Mouse (Mus musculus): ENCODE data around the gene Rassf9. TPM values are rescaled to one million over a fixed set of nuclear protein-coding genes. Genes with fewer than 3 reads are reported as not detected.
A peak's percentile ranks its signal among the peaks of the same experiment; 100 is the strongest.

The Rassf9 gene
- 1.3 and 1.5 TPM in 2 replicates for polyA plus RNA-seq (2016; fragmentation: Nextera tagmentation; extraction: Ambion mirVana)

- Histone ChIP-seq H3K9ac (no peak within 1 kb of the TSS), H3K4me2 (replicated peaks) (no peak within 1 kb of the TSS), H3K9me3 (no peaks in the 10 kb centered on the region), H3K4me1 (no peaks in the 10 kb centered on the region), H3K27ac (no peak within 1 kb of the TSS), H3K36me3 (no peaks in the 10 kb centered on the region), H3K4me3 (no peak within 1 kb of the TSS), H3K27me3 (replicated peaks) (no peaks in the 10 kb centered on the region)
- ATAC-seq (ENCODE audit: low FRiP score, low read depth) = peak; percentile 53; the same call in 1 of the 2 replicates
- WGBS = 19% methylated on average over 5 of the region's 5 CpGs
These were observed at the start of gene Rassf9 for GRCm38 (mm10) chr10:102511807-102512461. Gene Rassf9, plus strand, starts transcription at chr10:102512222.

- 90% methylated on average over 2 of the region's 2 CpGs for WGBS
- Histone ChIP-seq H3K9ac (no peak overlapping the region), H3K36me3 (no peaks in the 10 kb centered on the region), H3K27me3 (replicated peaks) (no peaks in the 10 kb centered on the region), H3K4me3 (no peak overlapping the region), H3K4me1 (no peaks in the 10 kb centered on the region), H3K27ac (no peak overlapping the region), H3K9me3 (no peaks in the 10 kb centered on the region), H3K4me2 (replicated peaks) (no peak overlapping the region)
- no peak for ATAC-seq (ENCODE audit: low FRiP score, low read depth)
These were observed 42.6 kb upstream of the Rassf9 start for GRCm38 (mm10) chr10:102469412-102469811.

- WGBS = 34% methylated on average over 3 of the region's 3 CpGs
- ATAC-seq (ENCODE audit: low FRiP score, low read depth) = no peak
These were observed 21.6 kb upstream of the Rassf9 start, which contains the start of gene Nts for GRCm38 (mm10) chr10:102490386-102490785. Gene Nts, minus strand, starts transcription at chr10:102490486.

GRCm38 (mm10) chr10:102491792-102492191 is 20.2 kb upstream of the Rassf9 start:
- H3K9ac ChIP-seq = no peak overlapping the region
- H3K27me3 ChIP-seq (replicated peaks) = no peaks in the 10 kb centered on the region
- no peaks in the 10 kb centered on the region for H3K36me3 ChIP-seq
- 15% methylated on average over 3 of the region's 3 CpGs for WGBS
- no peak for ATAC-seq (ENCODE audit: low FRiP score, low read depth)
- H3K4me2 ChIP-seq (replicated peaks) = no peak overlapping the region
- H3K4me3 ChIP-seq = no peak overlapping the region
- H3K27ac ChIP-seq = no peak overlapping the region
- no peaks in the 10 kb centered on the region for H3K9me3 ChIP-seq
- H3K4me1 ChIP-seq = no peaks in the 10 kb centered on the region

More at GRCm38 (mm10) chr10:102490386-102490785, 21.6 kb upstream of the Rassf9 start, which contains the start of gene Nts:
- Histone ChIP-seq H3K4me1 (no peaks in the 10 kb centered on the region), H3K36me3 (no peaks in the 10 kb centered on the region), H3K27me3 (replicated peaks) (no peaks in the 10 kb centered on the region), H3K9ac (no peak within 1 kb of the TSS), H3K4me2 (replicated peaks) (no peak within 1 kb of the TSS), H3K9me3 (no peaks in the 10 kb centered on the region), H3K4me3 (no peak within 1 kb of the TSS), H3K27ac (no peak within 1 kb of the TSS)

GRCm38 (mm10) chr10:102498754-102499153 is 13.3 kb upstream of the Rassf9 start:
- no peaks in the 10 kb centered on the region for H3K9me3 ChIP-seq
- WGBS = 28% methylated on average over 4 of the region's 4 CpGs
- ATAC-seq (ENCODE audit: low FRiP score, low read depth) = no peak
- H3K27ac ChIP-seq = no peak overlapping the region
- no peaks in the 10 kb centered on the region for H3K36me3 ChIP-seq
- no peaks in the 10 kb centered on the region for H3K4me1 ChIP-seq
- no peaks in the 10 kb centered on the region for H3K27me3 ChIP-seq (replicated peaks)
- no peak overlapping the region for H3K4me3 ChIP-seq
- no peak overlapping the region for H3K9ac ChIP-seq
- H3K4me2 ChIP-seq (replicated peaks) = no peak overlapping the region

- Histone ChIP-seq H3K36me3 (no peaks in the 10 kb centered on the region), H3K27ac (no peak overlapping the region), H3K4me2 (replicated peaks) (no peak overlapping the region), H3K9me3 (no peaks in the 10 kb centered on the region), H3K4me3 (no peak overlapping the region), H3K9ac (no peak overlapping the region), H3K27me3 (replicated peaks) (no peaks in the 10 kb centered on the region), H3K4me1 (no peaks in the 10 kb centered on the region)
- WGBS = 71% methylated on average over 4 of the region's 4 CpGs
- no peak for ATAC-seq (ENCODE audit: low FRiP score, low read depth)
These were observed 4.6 kb upstream of the Rassf9 start for GRCm38 (mm10) chr10:102507386-102507785.

- H3K4me1 ChIP-seq = no peaks in the 10 kb centered on the region
- no peaks in the 10 kb centered on the region for H3K9me3 ChIP-seq
- H3K4me3 ChIP-seq = no peak overlapping the region
- no peaks in the 10 kb centered on the region for H3K27me3 ChIP-seq (replicated peaks)
- 0 out of 2 replicates have a peak, but pooled peaks have one; percentile 17 for ATAC-seq (ENCODE audit: low FRiP score, low read depth)
- 41% methylated on average over 3 of the region's 3 CpGs for WGBS
- H3K9ac ChIP-seq = no peak overlapping the region
- no peak overlapping the region for H3K27ac ChIP-seq
- H3K36me3 ChIP-seq = no peaks in the 10 kb centered on the region
- H3K4me2 ChIP-seq (replicated peaks) = no peak overlapping the region
These were observed 588 bp upstream of the Rassf9 start for GRCm38 (mm10) chr10:102511461-102511806.

GRCm38 (mm10) chr10:102514159-102514558 is 2.1 kb downstream of the Rassf9 start:
- Histone ChIP-seq H3K27ac (no peak overlapping the region), H3K4me2 (replicated peaks) (no peak overlapping the region), H3K9ac (no peak overlapping the region), H3K27me3 (replicated peaks) (no peaks in the 10 kb centered on the region), H3K9me3 (no peaks in the 10 kb centered on the region), H3K4me3 (no peak overlapping the region), H3K4me1 (no peaks in the 10 kb centered on the region), H3K36me3 (no peaks in the 10 kb centered on the region)
- no peak for ATAC-seq (ENCODE audit: low FRiP score, low read depth)
- WGBS = 6% methylated on average over 1 of the region's 1 CpGs

- ATAC-seq (ENCODE audit: low FRiP score, low read depth) = no peak
- no peak overlapping the region for H3K4me2 ChIP-seq (replicated peaks)
- no peak overlapping the region for H3K9ac ChIP-seq
- no peak overlapping the region for H3K4me3 ChIP-seq
- no peaks in the 10 kb centered on the region for H3K27me3 ChIP-seq (replicated peaks)
- no peaks in the 10 kb centered on the region for H3K9me3 ChIP-seq
- no peak overlapping the region for H3K27ac ChIP-seq
- WGBS = 84% methylated on average over 3 of the region's 3 CpGs
- no peaks in the 10 kb centered on the region for H3K4me1 ChIP-seq
- no peaks in the 10 kb centered on the region for H3K36me3 ChIP-seq
These were observed 15.9 kb downstream of the Rassf9 start for GRCm38 (mm10) chr10:102527901-102528300.

GRCm38 (mm10) chr10:102553941-102554340 is 41.9 kb downstream of the Rassf9 start:
- Histone ChIP-seq H3K4me1 (no peaks in the 10 kb centered on the region), H3K36me3 (no peaks in the 10 kb centered on the region), H3K9me3 (no peaks in the 10 kb centered on the region), H3K4me2 (replicated peaks) (no peak overlapping the region), H3K4me3 (no peak overlapping the region), H3K27me3 (replicated peaks) (no peaks in the 10 kb centered on the region), H3K27ac (no peak overlapping the region), H3K9ac (no peak overlapping the region)
- WGBS = 72% methylated on average over 4 of the region's 4 CpGs
- ATAC-seq (ENCODE audit: low FRiP score, low read depth) = no peak

GRCm38 (mm10) chr10:102562488-102562887 is 50.5 kb downstream of the Rassf9 start:
- H3K9me3 ChIP-seq = no peaks in the 10 kb centered on the region
- no peaks in the 10 kb centered on the region for H3K4me1 ChIP-seq
- no peaks in the 10 kb centered on the region for H3K27me3 ChIP-seq (replicated peaks)
- H3K27ac ChIP-seq = no peak overlapping the region
- no peak overlapping the region for H3K4me2 ChIP-seq (replicated peaks)
- no peaks in the 10 kb centered on the region for H3K36me3 ChIP-seq
- WGBS = 81% methylated on average over 1 of the region's 1 CpGs
- no peak overlapping the region for H3K9ac ChIP-seq
- no peak overlapping the region for H3K4me3 ChIP-seq
- no peak for ATAC-seq (ENCODE audit: low FRiP score, low read depth)

GRCm38 (mm10) chr10:102577970-102578369 is 65.9 kb downstream of the Rassf9 start:
- H3K9ac ChIP-seq = no peak overlapping the region
- no peak for ATAC-seq (ENCODE audit: low FRiP score, low read depth)
- no peaks in the 10 kb centered on the region for H3K36me3 ChIP-seq
- H3K27ac ChIP-seq = no peak overlapping the region
- WGBS = 81% methylated on average over 3 of the region's 3 CpGs
- H3K4me2 ChIP-seq (replicated peaks) = no peak overlapping the region
- no peak overlapping the region for H3K4me3 ChIP-seq
- no peaks in the 10 kb centered on the region for H3K27me3 ChIP-seq (replicated peaks)
- no peaks in the 10 kb centered on the region for H3K9me3 ChIP-seq
- no peaks in the 10 kb centered on the region for H3K4me1 ChIP-seq

GRCm38 (mm10) chr10:102594306-102594705 is 82.3 kb downstream of the Rassf9 start:
- H3K9me3 ChIP-seq = no peaks in the 10 kb centered on the region
- H3K4me1 ChIP-seq = no peaks in the 10 kb centered on the region
- no peak overlapping the region for H3K4me3 ChIP-seq
- 86% methylated on average over 2 of the region's 2 CpGs for WGBS
- H3K4me2 ChIP-seq (replicated peaks) = no peak overlapping the region
- no peak overlapping the region for H3K27ac ChIP-seq
- H3K9ac ChIP-seq = no peak overlapping the region
- H3K27me3 ChIP-seq (replicated peaks) = no peaks in the 10 kb centered on the region
- H3K36me3 ChIP-seq = no peaks in the 10 kb centered on the region
- ATAC-seq (ENCODE audit: low FRiP score, low read depth) = no peak
